Mouse (Mus musculus): ENCODE data around the gene Stub1. TPM values are rescaled to one million over a fixed set of nuclear protein-coding genes. Genes with fewer than 3 reads are reported as not detected.

Stub1 gene
- polyA plus RNA-seq, 1 experiment from 2014 or later: 246 TPM

GRCm38 (mm10) chr17:25860229-25860628 is 27.0 kb upstream of the Stub1 start:
- Histone ChIP-seq H3K4me1 (replicated peaks; ENCODE audit: control insufficient read depth, insufficient read depth, low read length) (0 out of 2 replicates have a peak, but pooled peaks cover 7% of the 10 kb centered on the region), H3K36me3 (ENCODE audit: control insufficient read depth, insufficient read depth) (no peaks in the 10 kb centered on the region), H3K4me2 (replicated peaks; ENCODE audit: low read depth) (peak overlapping the region; percentile 93; the same call in 1 of the 2 replicates), H3K4me3 (ENCODE audit: low read depth, low read length) (no peak overlapping the region), H3K9ac (ENCODE audit: low read depth, low read length) (no peak overlapping the region), H3K27ac (ENCODE audit: low read depth, low read length) (no peak overlapping the region), H3K27me3 (replicated peaks; ENCODE audit: control insufficient read depth, insufficient read depth, low read length) (no peaks in the 10 kb centered on the region), H3K9me3 (ENCODE audit: control insufficient read depth) (no peaks in the 10 kb centered on the region)
- TF ChIP-seq CTCF (IDR thresholded peaks at IDR 0.05; ENCODE audit: low read depth): no peak
- WGBS: 86% methylated on average over 6 of the region's 6 CpGs
- ATAC-seq: no peak

GRCm38 (mm10) chr17:25844396-25844901 is 11.2 kb upstream of the Stub1 start, which contains the start of gene Rhot2:
Rhot2 (minus strand) TSS chr17:25844851.
- Histone ChIP-seq H3K4me1 (replicated peaks; ENCODE audit: control insufficient read depth, insufficient read depth, low read length) (0 out of 2 replicates have a peak, but pooled peaks cover 3% of the 10 kb centered on the region), H3K27ac (ENCODE audit: low read depth, low read length) (peak within 1 kb of the TSS; percentile 92), H3K4me2 (replicated peaks; ENCODE audit: low read depth) (peak within 1 kb of the TSS; percentile 95), H3K36me3 (ENCODE audit: control insufficient read depth, insufficient read depth) (peaks cover 31% of the 10 kb centered on the region), H3K9ac (ENCODE audit: low read depth, low read length) (peak within 1 kb of the TSS; percentile 78), H3K4me3 (ENCODE audit: low read depth, low read length) (peak within 1 kb of the TSS; percentile 79), H3K27me3 (replicated peaks; ENCODE audit: control insufficient read depth, insufficient read depth, low read length) (no peaks in the 10 kb centered on the region), H3K9me3 (ENCODE audit: control insufficient read depth) (no peaks in the 10 kb centered on the region)
- WGBS: 1% methylated on average over 18 of the region's 21 CpGs
- ATAC-seq: peak; percentile 85
- TF ChIP-seq CTCF (IDR thresholded peaks at IDR 0.05; ENCODE audit: low read depth): peak; percentile 77

GRCm38 (mm10) chr17:25843636-25844395 is 10.6 kb upstream of the Stub1 start:
- Histone ChIP-seq H3K27me3 (replicated peaks; ENCODE audit: control insufficient read depth, insufficient read depth, low read length) (no peaks in the 10 kb centered on the region), H3K4me1 (replicated peaks; ENCODE audit: control insufficient read depth, insufficient read depth, low read length) (peaks cover 3% of the 10 kb centered on the region; the same call in 1 of the 2 replicates), H3K4me2 (replicated peaks; ENCODE audit: low read depth) (peak overlapping the region; percentile 95), H3K9ac (ENCODE audit: low read depth, low read length) (peak overlapping the region; percentile 78), H3K27ac (ENCODE audit: low read depth, low read length) (peak overlapping the region; percentile 92), H3K36me3 (ENCODE audit: control insufficient read depth, insufficient read depth) (peaks cover 34% of the 10 kb centered on the region), H3K9me3 (ENCODE audit: control insufficient read depth) (no peaks in the 10 kb centered on the region), H3K4me3 (ENCODE audit: low read depth, low read length) (peak overlapping the region; percentile 79)
- TF ChIP-seq CTCF (IDR thresholded peaks at IDR 0.05; ENCODE audit: low read depth): no peak
- 2% methylated on average over 37 of the region's 38 CpGs for WGBS
- peak; percentile 19; the same call in 1 of the 2 replicates for ATAC-seq

- 81% methylated on average over 4 of the region's 4 CpGs for WGBS
- peak overlapping the region; percentile 11; the same call in 1 of the 2 replicates for H3K27ac ChIP-seq (ENCODE audit: low read depth, low read length)
- no peak overlapping the region for H3K9ac ChIP-seq (ENCODE audit: low read depth, low read length)
- peak overlapping the region; percentile 95 for H3K4me2 ChIP-seq (replicated peaks; ENCODE audit: low read depth)
- ATAC-seq: no peak
- peaks cover 3% of the 10 kb centered on the region; the same call in 1 of the 2 replicates for H3K4me1 ChIP-seq (replicated peaks; ENCODE audit: control insufficient read depth, insufficient read depth, low read length)
- no peaks in the 10 kb centered on the region for H3K9me3 ChIP-seq (ENCODE audit: control insufficient read depth)
- H3K36me3 ChIP-seq (ENCODE audit: control insufficient read depth, insufficient read depth): peaks cover 35% of the 10 kb centered on the region
- H3K4me3 ChIP-seq (ENCODE audit: low read depth, low read length): peak overlapping the region; percentile 79
- H3K27me3 ChIP-seq (replicated peaks; ENCODE audit: control insufficient read depth, insufficient read depth, low read length): no peaks in the 10 kb centered on the region
- no peak for TF ChIP-seq CTCF (IDR thresholded peaks at IDR 0.05; ENCODE audit: low read depth)
These were observed 9.9 kb upstream of the Stub1 start for GRCm38 (mm10) chr17:25843122-25843521.

- Histone ChIP-seq H3K27me3 (replicated peaks; ENCODE audit: control insufficient read depth, insufficient read depth, low read length) (no peaks in the 10 kb centered on the region), H3K4me3 (ENCODE audit: low read depth, low read length) (no peak overlapping the region), H3K9ac (ENCODE audit: low read depth, low read length) (no peak overlapping the region), H3K4me2 (replicated peaks; ENCODE audit: low read depth) (no peak overlapping the region), H3K36me3 (ENCODE audit: control insufficient read depth, insufficient read depth) (peaks cover 38% of the 10 kb centered on the region), H3K9me3 (ENCODE audit: control insufficient read depth) (no peaks in the 10 kb centered on the region), H3K4me1 (replicated peaks; ENCODE audit: control insufficient read depth, insufficient read depth, low read length) (peaks cover 3% of the 10 kb centered on the region; the same call in 1 of the 2 replicates), H3K27ac (ENCODE audit: low read depth, low read length) (no peak overlapping the region)
- WGBS: 77% methylated on average over 3 of the region's 3 CpGs
- ATAC-seq: no peak
- no peak for TF ChIP-seq CTCF (IDR thresholded peaks at IDR 0.05; ENCODE audit: low read depth)
These were observed 9.3 kb upstream of the Stub1 start for GRCm38 (mm10) chr17:25842509-25842908.

GRCm38 (mm10) chr17:25841117-25841880 is 8.1 kb upstream of the Stub1 start, which contains the start of gene Gm20683:
Gm20683 (minus strand) TSS chr17:25841763.
- ATAC-seq: no peak
- Histone ChIP-seq H3K9ac (ENCODE audit: low read depth, low read length) (no peak within 1 kb of the TSS), H3K4me1 (replicated peaks; ENCODE audit: control insufficient read depth, insufficient read depth, low read length) (peaks cover 4% of the 10 kb centered on the region; the same call in 1 of the 2 replicates), H3K9me3 (ENCODE audit: control insufficient read depth) (no peaks in the 10 kb centered on the region), H3K27me3 (replicated peaks; ENCODE audit: control insufficient read depth, insufficient read depth, low read length) (no peaks in the 10 kb centered on the region), H3K4me2 (replicated peaks; ENCODE audit: low read depth) (no peak within 1 kb of the TSS), H3K36me3 (ENCODE audit: control insufficient read depth, insufficient read depth) (peaks cover 38% of the 10 kb centered on the region), H3K27ac (ENCODE audit: low read depth, low read length) (0 out of 2 replicates have a peak within 1 kb of the TSS, but pooled peaks have one; percentile 8), H3K4me3 (ENCODE audit: low read depth, low read length) (no peak within 1 kb of the TSS)
- no peak for TF ChIP-seq CTCF (IDR thresholded peaks at IDR 0.05; ENCODE audit: low read depth)
- 89% methylated on average over 22 of the region's 22 CpGs for WGBS
